Mouse (Mus musculus): ENCODE data around the gene Ces1g.

Gene Ces1g

DNA sequence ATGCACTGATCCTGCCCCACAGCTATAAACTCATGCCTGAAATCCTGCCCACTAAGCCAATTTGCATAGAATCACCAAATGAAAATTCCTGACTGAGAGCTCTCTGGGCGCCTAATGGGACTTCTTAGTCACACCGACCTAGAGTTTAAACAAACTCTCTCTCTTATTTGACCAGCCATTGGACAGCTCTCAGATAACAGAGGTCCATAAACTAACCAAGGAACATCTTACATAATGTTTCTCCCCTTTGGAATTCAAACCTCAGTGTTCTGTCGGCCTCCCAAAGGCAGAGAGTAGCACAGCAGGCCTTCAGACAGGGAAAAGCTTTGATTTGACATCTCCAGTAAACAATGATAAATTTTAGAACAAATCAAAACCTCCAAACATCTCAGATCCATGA is at the start of gene Ces1g:
Ces1g (minus strand) TSS at position 102 of the 400 bp plus-strand sequence.
- DNase-seq: no peak

DNA sequence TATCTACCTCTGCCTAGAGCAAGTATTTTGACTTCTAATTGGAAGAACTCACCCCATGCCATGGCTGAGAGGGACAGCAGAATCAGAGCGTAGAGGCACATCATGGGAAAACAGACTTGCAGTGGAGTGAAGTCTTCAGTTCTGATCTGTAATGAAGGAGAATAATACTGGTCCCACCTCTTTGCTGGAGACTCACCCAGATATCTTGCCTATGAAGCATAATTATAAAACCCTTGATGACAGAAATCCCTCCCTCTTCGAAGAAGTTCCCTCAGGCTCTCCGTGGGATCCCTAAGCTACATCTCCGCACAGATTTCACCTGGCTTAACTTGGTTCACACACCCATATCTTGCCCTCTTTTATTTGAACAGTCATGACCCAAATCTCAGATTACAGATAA is 42.5 kb upstream of the Ces1g start, which contains the start of gene Ces1h:
Ces1h (minus strand) TSS at position 101 of the 400 bp plus-strand sequence.
- no peak for DNase-seq

DNA sequence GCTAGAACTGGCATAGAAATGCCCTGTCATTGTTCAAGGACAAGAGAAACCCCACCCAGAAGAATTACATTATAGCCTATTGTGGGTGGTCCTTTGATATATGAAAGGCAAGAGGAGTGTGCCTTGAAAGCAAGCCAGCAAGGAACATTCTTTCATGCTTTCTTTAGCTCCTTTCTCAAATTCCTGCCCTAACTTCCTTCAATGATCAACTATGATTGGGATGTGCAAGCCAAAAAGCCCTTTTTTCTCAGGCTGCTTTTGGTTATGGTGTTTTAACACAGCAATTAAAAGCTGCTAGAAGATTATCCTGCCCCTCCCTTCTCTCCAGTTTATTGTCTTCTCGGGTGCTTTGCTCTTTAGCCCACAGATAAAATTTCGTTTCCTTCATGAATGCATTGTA is 32.4 kb upstream of the Ces1g start:
- DNase-seq: no peak

DNA sequence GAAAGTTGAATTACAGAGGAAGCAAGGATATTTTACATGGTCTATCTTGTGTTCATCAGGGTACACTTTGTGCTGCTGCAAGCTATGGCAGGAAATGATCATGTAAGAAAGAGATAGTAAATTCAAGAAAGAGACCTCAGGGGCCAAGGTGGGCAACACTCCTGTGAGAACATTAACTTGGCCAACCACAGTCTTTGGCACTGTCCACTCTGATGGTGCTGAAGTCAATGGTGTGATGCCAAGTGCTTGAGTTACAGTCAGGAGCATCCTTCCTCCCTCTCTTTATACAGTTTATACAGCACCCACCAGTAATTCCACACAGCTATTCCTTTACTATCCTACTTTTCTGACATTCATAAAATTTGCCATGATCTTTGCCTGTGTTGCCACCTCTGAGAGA is 23.0 kb upstream of the Ces1g start:
- peak; percentile 3 for DNase-seq

DNA sequence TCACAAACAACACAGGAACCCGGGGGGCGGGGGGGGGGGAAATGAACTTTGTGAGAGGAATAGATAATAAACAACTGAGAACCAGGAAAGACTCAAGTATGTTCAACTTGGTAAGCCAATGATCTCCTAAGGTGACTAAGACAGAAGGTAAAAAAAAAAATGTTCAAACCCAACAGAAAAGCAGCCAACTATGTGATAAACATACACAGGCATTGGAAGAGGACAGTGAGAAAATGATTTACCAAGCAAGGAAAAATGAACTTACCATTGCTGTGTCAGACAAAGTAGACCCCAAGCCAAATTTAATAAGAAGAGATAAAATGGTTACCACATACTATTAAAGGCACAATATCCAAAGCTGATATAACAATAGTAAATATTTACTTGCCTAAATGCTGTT is 2.4 kb upstream of the Ces1g start:
- no peak for DNase-seq

DNA sequence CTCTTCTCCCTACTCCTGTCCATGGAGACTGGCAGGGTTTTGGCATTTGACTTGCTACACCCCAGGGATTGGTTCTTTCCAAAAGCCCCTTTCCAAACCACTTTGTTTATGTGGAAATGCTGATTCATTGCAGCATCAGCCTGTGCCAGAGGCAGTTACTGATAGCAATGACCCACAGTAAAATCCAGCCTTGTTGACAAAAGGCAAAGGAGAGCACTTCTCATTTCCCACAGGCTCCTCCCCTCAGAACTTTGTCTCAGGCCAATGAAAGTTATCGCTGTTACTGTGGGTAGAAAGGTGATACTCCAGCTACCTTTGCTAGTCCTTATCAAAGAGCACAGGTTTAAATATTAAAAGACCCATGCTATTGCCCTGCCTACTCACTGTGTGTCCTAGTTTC is 4.4 kb downstream of the Ces1g start:
- no peak for DNase-seq

DNA sequence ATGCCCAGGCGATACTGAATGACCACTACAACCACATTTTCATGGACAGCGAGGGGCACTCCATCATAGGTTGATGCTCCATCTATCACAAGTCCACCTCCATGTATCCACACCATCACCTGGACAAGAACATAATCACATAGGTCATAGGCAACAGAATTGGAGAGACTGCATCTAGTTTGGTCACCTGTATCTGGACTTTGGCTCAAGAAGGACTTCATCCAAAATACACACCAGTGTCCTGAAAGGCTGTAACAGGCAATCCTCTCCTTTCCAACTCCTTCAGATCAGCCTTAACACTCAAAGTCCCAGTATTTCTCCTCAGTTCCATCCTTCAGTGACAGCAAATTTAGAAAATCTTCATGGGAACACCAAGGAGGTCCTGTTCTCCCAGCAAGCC is 6.0 kb downstream of the Ces1g start:
- DNase-seq: no peak

DNA sequence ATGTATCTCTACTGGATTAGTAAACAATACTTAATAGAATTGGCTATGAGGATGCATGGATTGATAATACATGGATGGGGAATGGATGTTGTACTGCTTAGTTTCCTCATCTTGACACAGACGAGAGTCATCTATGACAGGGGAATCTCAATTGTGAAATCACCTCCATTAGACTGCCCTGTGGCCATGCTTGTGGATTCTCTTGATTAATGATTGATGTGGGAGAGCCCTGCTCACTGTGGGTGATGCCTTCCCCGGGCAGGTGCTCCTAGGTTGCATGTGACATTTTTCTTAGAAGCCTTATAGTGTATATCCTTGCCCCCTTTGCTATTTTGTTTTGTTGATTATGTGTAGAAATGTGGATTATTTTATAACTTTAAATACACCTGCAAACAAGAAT is 12.0 kb downstream of the Ces1g start:
- DNase-seq: no peak

DNA sequence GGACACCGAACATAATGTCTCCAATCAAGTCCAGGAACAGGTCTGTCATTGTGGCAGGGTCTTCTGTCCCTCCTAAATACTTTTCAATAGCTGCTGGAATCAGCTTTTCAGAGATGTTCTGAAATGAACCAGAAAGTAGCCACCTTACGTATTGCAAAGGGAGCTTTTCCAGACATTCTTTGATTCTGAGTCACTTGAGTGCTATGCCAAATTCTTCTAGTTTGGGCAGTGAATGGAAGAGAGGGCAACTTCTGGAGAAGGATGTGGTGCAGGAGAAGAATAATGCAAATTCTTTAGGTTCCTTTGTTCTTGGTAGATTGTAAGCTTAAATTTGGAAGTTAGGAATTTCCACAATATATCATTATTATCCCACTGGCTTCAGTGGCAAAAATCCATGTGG is 20.1 kb downstream of the Ces1g start:
- DNase-seq: no peak

DNA sequence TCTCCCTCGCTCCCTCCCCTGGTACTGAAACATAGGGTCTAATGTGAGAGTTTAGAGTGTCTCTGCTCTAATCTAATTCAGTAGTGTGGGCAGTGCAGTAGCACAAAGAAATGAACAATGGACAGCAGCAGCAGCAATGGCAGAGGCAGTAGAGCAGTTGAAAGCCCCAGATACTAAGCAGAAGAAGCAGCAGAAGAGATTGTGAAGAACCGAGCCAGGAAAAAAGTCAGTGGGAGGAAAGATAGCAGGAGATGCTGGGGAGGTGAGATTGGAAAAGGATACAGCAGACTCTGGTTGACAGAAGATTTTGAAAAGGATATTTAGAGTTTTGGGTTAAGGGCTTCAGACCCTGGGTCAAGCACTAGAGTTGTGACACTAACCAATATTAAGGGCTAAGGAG is 21.6 kb downstream of the Ces1g start:
- no peak for DNase-seq

DNA sequence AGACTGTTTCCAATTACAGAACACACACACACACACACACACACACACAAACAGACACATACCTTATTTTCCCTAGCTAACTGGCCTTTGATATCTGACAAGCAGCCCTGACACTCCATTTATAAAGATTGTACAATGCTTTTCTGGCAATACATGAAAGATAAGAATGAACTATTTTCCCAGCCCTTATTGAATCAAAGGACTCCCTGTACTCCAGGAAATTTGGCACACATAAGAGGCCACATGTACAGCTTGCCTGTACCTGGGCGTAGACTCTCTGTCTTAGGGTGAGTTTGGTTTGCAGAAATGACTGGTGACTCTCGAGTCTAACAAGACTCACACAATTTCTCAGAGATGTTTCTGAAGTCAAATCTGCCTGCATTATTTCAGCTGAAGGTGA is 53.2 kb downstream of the Ces1g start:
- DNase-seq: no peak

DNA sequence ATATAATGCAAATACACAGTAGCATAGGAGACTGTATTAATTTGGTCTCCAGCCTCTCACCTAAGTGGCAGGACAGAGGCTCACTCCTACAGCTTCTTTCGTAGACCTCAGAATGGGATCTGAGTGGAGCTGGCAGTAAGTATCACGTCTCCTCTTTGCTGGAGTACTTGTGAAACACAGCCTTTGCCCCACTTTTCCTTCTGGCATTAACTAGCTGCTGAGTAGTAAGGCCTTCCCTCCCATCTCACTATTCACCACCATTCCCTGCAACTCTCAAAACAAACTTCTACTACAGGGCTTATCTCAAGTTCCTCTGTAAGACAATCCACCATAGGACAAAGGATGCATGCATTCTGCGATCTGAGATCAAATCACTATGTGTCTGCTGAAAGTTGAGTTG is 54.8 kb downstream of the Ces1g start:
- DNase-seq: no peak

DNA sequence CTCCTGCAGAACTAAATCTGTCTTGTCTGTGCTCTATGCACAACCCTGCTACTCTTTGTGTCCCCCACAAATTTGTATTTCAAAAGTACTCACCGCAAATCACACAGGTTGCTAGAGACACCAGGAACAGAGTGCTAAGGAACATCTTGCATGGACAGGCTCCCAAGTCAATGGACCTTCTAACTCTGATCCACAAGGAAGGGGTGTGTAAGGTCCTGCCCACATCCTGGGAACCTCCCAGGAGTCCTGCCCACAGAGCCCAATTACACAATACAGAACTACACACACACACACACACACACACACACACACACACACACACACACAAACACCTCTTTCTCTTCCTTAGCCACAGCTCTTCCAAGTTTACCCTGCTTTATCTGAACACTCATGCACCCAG is 57.6 kb downstream of the Ces1g start, which contains the start of gene Ces1f:
Ces1f (minus strand) TSS at position 192 of the 400 bp plus-strand sequence.
- DNase-seq: no peak

DNA sequence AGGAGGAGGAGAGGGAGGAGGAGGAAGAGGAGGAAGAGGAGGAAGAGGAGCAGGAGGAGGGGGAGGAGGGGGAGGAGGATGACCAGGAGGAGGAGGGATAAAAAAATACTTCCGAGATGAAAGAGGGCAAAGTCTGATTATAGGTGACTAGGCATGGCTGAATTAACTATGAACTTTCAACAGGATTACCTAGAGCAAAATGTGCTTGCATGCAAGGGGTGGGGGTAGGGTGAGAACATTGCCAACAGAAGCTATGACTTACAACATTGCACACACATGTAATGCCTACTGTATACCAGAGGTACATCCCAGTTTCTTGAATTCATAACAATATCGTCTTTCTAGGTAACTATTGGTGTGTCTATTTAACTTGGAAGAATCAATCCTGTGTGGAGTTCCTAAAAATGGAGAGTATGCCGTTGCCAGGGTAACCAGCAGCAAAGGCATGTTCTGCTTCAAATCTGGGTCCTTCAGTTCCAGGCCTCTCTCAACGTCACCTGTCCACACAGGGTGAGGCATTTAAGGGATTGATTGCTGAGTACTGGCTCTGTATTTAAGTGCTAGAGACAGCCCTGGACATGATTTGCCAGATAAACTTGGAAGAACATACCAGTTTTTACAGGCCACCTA is 58.8 kb downstream of the Ces1g start:
- DNase-seq: no peak

DNA sequence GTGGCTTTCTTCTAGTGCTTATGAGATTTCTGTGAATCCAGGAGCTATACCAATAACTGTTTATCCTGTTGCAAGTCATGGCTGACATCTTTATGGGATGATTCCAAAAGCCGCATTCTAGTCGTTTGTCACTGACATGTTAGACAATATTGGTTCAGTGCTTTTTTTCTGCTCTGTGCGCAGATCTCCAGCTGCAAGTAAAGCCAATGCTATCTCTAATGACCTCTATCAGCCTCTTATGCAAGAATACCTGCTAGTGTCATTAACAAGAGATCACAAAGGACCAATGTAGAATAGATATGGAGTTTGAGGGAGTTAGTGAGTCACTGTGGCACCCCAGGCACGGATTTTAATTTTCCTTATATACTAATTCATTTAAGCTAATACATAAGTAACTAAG is 62.5 kb downstream of the Ces1g start:
- no peak for DNase-seq

DNA sequence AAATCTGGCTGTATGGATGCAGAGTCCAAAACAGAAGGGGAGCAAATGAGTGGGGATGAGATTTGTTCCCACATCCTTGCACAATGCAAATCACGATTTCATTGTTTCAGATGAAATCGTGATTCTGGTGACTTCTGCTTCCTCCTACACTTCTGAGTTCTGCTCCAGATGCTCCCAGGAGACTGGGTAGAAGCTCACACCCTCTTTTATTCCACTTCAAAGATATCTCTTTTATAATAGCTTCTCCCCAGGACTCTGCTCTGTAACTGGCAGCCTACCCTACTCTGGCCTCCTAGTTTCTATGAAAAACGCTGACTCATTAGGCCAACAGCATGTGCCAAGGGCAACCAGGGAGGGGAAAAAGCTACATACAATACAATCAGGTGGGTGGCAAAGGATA is 63.8 kb downstream of the Ces1g start:
- no peak for DNase-seq

DNA sequence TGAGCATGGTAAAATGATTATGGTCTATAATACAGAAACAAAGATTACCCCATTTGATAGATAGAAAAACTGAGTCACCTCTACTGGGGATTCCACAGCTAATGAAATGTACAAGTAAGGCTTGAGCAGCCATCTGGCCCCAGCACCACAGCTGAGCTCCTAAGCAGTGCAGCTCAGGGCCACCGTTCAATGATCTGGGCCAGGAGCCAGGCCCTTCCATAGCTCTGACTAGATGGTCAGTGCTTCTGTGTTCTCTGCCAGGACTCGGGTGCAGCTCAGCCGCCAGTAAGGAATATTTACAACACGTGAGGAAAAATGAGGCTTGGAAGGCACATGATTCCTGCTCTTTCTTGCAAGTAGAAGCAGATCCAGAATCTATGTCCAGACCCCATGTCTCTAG is 64.4 kb downstream of the Ces1g start:
- no peak for DNase-seq

DNA sequence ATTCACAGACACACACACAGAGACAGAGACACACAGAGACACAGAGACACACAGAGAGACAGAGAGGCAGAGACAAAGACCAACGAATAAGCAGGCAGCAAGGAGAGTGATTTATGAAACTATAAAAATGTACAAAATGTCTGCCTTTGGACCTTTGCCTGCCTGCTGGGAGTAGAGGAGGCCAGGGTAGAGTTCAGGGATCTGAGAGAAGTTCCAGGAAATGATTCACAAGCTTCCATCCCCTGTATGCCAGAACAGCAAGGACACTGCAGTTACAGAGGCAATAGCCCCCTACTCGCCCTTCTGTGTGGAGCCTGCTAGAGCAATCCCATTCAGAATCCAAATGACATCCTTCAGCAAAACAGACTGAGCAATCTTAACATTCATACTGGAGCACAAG is 75.7 kb downstream of the Ces1g start:
- DNase-seq: no peak

DNA sequence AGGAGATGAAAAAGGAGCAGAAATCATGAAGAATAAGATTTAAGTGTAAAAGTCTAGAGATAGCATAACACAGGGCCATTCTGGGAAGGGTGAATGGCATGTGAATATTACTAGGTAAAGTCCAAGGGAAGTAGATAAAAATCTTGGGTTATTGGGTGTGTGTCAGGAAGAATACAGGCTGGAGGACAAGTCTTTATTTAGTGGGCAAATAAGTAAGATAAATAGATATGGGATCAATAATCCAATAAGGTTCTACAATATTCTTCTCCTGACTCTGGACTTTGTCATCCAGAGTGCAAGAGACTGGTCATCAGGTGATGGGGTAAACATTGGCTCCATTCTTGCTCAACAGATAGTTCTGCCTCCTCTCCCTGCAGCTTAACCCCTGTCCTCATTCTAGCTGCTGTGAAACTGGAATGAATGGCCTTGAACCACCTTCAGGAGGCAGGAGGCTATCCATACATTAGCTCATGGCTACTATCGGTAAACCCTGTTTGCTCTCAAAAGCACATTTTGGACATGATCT is 84.6 kb downstream of the Ces1g start:
- DNase-seq: no peak
